Mouse (Mus musculus): ENCODE results near the gene Zfpl1.
"Not testable (repeated sequence)": the region's sequence is repeated elsewhere in the genome, so short reads cannot be mapped to it uniquely, and the experiment has no call there.

Zfpl1 gene

DNA sequence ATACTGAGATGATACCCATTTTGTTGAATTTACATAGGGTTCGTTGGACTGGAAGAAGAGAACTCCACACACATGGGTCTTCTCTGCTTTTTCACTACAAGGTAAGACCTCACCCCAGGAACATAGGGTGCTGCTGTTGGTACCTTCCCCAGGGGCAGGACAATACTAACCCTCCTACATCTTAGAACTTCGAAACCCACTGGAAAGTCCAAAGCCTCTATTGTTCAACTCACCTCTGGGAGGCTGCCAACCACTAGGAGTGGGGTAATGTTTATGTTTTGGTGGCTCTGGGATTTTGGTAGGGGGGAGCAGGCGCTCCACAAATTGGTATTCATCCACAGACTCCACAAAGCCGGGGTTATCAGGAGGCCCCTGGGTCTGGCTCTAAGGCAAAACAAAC, 28.1 kb downstream of the Zfpl1 start:
- DNase-seq (ENCODE audit: low read depth, low spot score) = no peak
- H3K36me3 ChIP-seq (ENCODE audit: control insufficient read depth, insufficient read depth, low read length, poor library complexity, severe bottlenecking) = peaks cover 19% of the 10 kb centered on the region
- no peaks in the 10 kb centered on the region for H3K27me3 ChIP-seq (ENCODE audit: control insufficient read depth, insufficient read depth, low read length, poor library complexity, severe bottlenecking)

- H3K36me3 ChIP-seq (ENCODE audit: control insufficient read depth, insufficient read depth, low read length, poor library complexity, severe bottlenecking) = peaks cover 30% of the 10 kb centered on the region
- no peaks in the 10 kb centered on the region for H3K27me3 ChIP-seq (ENCODE audit: control insufficient read depth, insufficient read depth, low read length, poor library complexity, severe bottlenecking)
- DNase-seq (ENCODE audit: low read depth, low spot score) = no peak
Observed at GRCm38 (mm10) chr19:6054296-6054695, 30.5 kb downstream of the Zfpl1 start.

GRCm38 (mm10) chr19:6052516-6052915, 32.2 kb downstream of the Zfpl1 start:
- H3K27me3 ChIP-seq (ENCODE audit: control insufficient read depth, insufficient read depth, low read length, poor library complexity, severe bottlenecking) = no peaks in the 10 kb centered on the region
- no peak for DNase-seq (ENCODE audit: low read depth, low spot score)
- peaks cover 30% of the 10 kb centered on the region for H3K36me3 ChIP-seq (ENCODE audit: control insufficient read depth, insufficient read depth, low read length, poor library complexity, severe bottlenecking)

GRCm38 (mm10) chr19:6048681-6049410, 35.9 kb downstream of the Zfpl1 start:
- H3K36me3 ChIP-seq (ENCODE audit: control insufficient read depth, insufficient read depth, low read length, poor library complexity, severe bottlenecking) = peaks cover 28% of the 10 kb centered on the region
- DNase-seq (ENCODE audit: low read depth, low spot score) = peak; percentile 80
- H3K27me3 ChIP-seq (ENCODE audit: control insufficient read depth, insufficient read depth, low read length, poor library complexity, severe bottlenecking) = no peaks in the 10 kb centered on the region

GRCm38 (mm10) chr19:6047899-6048166, 36.9 kb downstream of the Zfpl1 start:
- H3K36me3 ChIP-seq (ENCODE audit: control insufficient read depth, insufficient read depth, low read length, poor library complexity, severe bottlenecking) = peaks cover 23% of the 10 kb centered on the region
- no peaks in the 10 kb centered on the region for H3K27me3 ChIP-seq (ENCODE audit: control insufficient read depth, insufficient read depth, low read length, poor library complexity, severe bottlenecking)
- no peak for DNase-seq (ENCODE audit: low read depth, low spot score)

DNA sequence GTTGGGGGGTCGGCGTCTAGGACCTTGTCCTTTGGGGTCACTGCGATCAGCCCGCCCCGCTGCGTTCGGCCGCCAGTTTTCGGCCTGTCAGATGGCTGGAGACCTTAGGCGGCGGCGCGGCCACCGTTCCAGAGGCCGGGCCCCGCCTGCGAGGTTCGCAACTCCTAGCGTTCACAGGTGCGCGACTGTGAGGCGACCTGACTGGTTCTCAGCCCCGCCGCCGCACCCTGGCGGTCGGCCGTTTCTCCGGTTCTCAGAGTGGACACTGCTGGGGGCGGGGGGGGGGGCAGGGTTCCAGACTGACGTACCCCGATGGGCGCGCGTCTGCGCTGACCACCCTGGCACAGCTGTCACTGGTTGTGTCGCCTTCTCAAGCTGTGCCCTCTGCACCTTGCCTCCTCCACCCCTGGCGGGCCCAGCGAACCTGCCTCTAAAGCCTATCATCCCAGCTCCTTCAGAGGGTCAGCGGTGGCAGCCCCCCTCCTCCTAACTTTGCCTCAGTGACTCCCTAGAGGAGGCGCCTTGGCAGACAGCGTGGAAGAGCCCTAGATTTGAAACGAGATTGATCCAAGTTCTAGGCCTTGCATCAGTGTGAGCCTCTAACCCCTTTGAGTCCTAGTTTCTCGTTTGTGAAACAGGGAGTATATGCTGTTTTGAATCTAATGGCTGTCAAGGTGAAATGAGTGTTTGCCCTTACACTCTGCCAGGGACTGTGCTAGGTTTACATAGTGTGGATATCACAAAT, 37.4 kb downstream of the Zfpl1 start:
- no peaks in the 10 kb centered on the region for H3K27me3 ChIP-seq (ENCODE audit: control insufficient read depth, insufficient read depth, low read length, poor library complexity, severe bottlenecking)
- H3K36me3 ChIP-seq (ENCODE audit: control insufficient read depth, insufficient read depth, low read length, poor library complexity, severe bottlenecking) = peaks cover 20% of the 10 kb centered on the region
- no peak for DNase-seq (ENCODE audit: low read depth, low spot score)

DNA sequence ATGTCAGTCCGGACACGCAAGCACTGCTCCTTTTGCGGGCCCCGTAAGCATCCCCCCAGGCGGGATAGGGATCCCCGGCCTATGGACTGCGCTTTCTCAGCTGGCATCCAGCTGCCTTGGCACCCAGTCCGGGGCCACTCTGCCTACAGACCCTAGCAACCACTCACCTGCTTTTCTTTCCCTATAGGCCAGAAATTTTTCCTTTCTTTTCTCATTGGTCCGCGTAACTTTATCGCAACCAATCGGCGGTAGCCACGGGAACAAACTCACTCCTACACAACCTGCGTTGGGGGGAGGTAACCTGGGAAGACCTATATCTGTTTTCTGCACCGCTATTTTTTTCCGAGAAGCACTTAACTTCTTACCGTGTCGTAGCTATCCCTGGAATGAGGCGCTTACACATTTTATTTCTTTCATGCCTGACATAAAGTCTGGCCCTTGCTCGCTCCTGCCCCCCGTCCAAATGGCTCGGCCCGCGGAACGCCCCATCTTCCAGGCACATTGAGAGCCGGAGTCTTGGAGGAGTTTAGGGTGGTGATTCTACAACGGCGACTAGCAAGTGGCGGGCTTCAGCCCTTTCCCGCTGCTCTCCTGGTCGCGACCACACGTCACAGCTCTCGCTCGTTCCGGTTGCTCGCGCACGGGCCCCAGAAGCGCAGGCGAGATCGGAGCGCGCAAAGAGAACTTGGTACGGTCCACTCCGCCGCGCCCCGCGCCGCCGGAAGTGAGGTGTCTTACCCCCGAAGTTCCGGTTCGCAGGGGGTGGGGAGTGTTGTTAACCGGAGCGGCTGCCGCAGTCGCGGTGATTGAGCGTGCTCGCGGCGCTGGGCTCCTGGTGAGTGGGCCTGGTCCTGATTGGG, 38.2 kb downstream of the Zfpl1 start, which contains the start of gene Syvn1:
Syvn1 (plus strand) TSS at position 283 of the 860 bp plus-strand sequence.
- DNase-seq (ENCODE audit: low read depth, low spot score) = peak; percentile 95
- Histone ChIP-seq H3K36me3 (ENCODE audit: control insufficient read depth, insufficient read depth, low read length, poor library complexity, severe bottlenecking) (peaks cover 12% of the 10 kb centered on the region), H3K27me3 (ENCODE audit: control insufficient read depth, insufficient read depth, low read length, poor library complexity, severe bottlenecking) (no peaks in the 10 kb centered on the region)

DNA sequence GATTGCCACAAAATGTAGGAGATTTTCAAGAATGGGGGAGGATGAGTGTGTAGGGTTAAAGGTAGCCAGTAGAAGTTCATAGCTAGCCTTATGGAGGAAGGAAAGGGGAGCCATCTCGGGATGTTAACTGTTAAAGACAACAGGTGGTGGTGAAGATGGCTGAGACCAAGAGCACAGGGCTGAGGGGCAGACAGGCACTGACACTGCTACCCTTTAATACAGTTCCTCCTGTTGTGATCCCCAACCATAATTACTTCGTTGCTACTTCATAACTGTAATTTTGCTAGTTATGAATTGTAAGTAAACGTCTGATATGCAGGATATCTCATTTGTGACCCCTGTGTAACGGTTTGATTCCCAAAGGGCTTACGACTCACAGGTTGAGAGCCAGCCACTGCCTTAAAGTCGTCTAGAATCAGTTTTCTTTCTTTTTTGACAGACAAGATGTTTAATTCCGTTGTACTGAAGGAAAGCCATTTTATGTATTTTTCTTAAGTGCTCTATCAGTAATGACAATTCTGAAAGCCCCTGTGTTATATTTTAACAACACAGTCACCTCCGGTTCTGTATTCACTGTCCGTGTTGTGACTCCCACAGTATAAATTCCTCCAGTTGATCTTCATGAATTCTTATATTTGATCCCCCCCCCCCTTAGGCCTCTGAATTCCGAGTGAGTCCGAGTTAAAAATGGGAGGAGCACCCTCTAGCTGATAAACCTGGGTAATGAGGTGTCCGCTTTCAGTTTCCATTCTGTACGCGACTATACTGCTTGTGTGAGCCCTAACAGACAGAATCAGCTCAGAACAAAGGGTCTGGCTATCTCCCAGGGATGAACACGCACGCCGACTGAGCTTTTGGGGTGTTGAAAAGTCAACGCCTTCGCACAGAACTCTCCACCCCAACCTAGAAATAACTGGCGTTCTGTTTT, 39.1 kb downstream of the Zfpl1 start:
- Histone ChIP-seq H3K27me3 (ENCODE audit: control insufficient read depth, insufficient read depth, low read length, poor library complexity, severe bottlenecking) (no peaks in the 10 kb centered on the region), H3K36me3 (ENCODE audit: control insufficient read depth, insufficient read depth, low read length, poor library complexity, severe bottlenecking) (peaks cover 9% of the 10 kb centered on the region)
- peak; percentile 78 for DNase-seq (ENCODE audit: low read depth, low spot score)

GRCm38 (mm10) chr19:6044102-6044501, 40.7 kb downstream of the Zfpl1 start:
- peak; percentile 77 for DNase-seq (ENCODE audit: low read depth, low spot score)

GRCm38 (mm10) chr19:6042293-6042692, 42.5 kb downstream of the Zfpl1 start:
- Histone ChIP-seq H3K36me3 (ENCODE audit: control insufficient read depth, insufficient read depth, low read length, poor library complexity, severe bottlenecking) (no peaks in the 10 kb centered on the region), H3K27me3 (ENCODE audit: control insufficient read depth, insufficient read depth, low read length, poor library complexity, severe bottlenecking) (no peaks in the 10 kb centered on the region)
- no peak for DNase-seq (ENCODE audit: low read depth, low spot score)

More at GRCm38 (mm10) chr19:6044102-6044501, 40.7 kb downstream of the Zfpl1 start:
- H3K36me3 ChIP-seq (ENCODE audit: control insufficient read depth, insufficient read depth, low read length, poor library complexity, severe bottlenecking); H3K27me3 ChIP-seq (ENCODE audit: control insufficient read depth, insufficient read depth, low read length, poor library complexity, severe bottlenecking): not testable (repeated sequence)

DNA sequence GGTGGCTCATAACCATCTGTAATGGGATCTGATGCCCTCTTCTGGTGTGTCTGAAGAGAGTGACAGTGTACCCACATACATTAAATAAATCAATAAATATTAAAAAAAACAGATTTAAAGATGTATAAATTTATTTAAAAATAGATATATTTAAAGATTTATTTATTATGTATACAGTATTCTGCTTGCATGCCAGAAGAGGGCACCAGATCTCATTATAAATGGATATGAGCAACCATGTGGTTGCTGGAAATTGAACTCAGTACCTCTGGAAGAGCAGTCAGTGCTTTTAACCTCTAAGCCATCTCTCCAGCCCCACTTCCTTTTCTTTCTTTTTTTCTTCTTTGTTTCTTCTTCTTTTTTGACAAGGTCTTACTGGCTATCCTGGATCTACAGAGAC, 44.8 kb downstream of the Zfpl1 start:
- peak; percentile 51 for DNase-seq (ENCODE audit: low read depth, low spot score)
- no peaks in the 10 kb centered on the region for H3K36me3 ChIP-seq (ENCODE audit: control insufficient read depth, insufficient read depth, low read length, poor library complexity, severe bottlenecking)

GRCm38 (mm10) chr19:6038326-6038725, 46.4 kb downstream of the Zfpl1 start:
- Histone ChIP-seq H3K27me3 (ENCODE audit: control insufficient read depth, insufficient read depth, low read length, poor library complexity, severe bottlenecking) (no peaks in the 10 kb centered on the region), H3K36me3 (ENCODE audit: control insufficient read depth, insufficient read depth, low read length, poor library complexity, severe bottlenecking) (no peaks in the 10 kb centered on the region)
- no peak for DNase-seq (ENCODE audit: low read depth, low spot score)

More for the DNA sequence above, 44.8 kb downstream of the Zfpl1 start:
- no peaks in the 10 kb centered on the region for H3K27me3 ChIP-seq (ENCODE audit: control insufficient read depth, insufficient read depth, low read length, poor library complexity, severe bottlenecking)

DNA sequence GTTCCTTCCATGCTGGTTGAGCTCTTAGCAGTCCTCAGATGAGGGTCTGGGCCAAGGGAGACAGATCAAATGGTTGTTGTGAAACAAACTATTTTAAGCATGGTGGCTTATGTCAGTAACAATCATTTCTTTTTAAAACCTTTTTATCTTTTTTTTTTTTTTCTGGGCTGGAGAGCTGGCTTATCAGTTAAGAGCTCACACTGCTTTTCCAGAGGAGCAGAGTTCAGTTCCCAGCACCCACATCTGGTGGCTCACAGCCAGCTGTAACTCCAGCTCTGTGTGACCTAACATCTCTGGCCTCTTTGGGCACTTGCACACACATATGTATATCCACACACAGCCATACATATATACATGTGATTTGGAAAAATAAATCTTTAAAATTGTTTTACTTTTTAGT, 47.1 kb downstream of the Zfpl1 start:
- no peak for DNase-seq (ENCODE audit: low read depth, low spot score)
- H3K27me3 ChIP-seq (ENCODE audit: control insufficient read depth, insufficient read depth, low read length, poor library complexity, severe bottlenecking) = no peaks in the 10 kb centered on the region
- no peaks in the 10 kb centered on the region for H3K36me3 ChIP-seq (ENCODE audit: control insufficient read depth, insufficient read depth, low read length, poor library complexity, severe bottlenecking)

DNA sequence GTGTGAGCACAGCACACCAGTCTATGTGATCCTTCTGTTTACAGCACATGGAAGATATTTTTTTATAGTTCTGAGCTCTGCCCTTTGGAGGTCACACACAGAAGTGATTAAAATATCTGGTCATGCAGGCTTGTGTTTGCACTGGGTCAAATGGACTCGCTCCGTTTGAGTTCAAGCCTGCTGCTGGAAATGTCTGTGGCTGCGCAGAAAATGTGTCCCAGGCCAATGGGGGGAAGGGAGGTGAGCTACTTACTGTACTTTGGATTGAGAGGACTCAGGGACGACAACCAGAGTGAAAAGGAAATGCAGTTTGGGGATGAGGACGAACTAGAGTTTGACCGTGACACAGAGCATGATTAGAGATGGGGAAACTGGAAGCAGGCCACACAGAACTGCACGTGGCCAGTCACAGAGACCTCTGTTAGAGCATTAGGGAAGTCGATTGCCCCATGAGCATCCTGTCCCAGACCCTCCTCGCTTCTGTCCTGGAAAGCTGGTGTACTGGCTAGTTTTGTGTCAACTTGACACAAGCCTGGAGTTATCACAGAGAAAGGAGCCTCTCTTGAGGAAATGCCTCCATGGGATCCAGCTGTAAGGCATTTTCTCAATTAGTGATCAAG, 48.7 kb downstream of the Zfpl1 start:
- H3K27me3 ChIP-seq (ENCODE audit: control insufficient read depth, insufficient read depth, low read length, poor library complexity, severe bottlenecking) = no peaks in the 10 kb centered on the region
- no peaks in the 10 kb centered on the region for H3K36me3 ChIP-seq (ENCODE audit: control insufficient read depth, insufficient read depth, low read length, poor library complexity, severe bottlenecking)
- DNase-seq (ENCODE audit: low read depth, low spot score) = no peak
